7 mouse cellular contexts compared by ENCODE assay signal in genomic region chr1:157411711-157412380, GRCm38 (mm10). TPM values are rescaled to one million over a fixed set of nuclear protein-coding genes. Genes with fewer than 3 reads are reported as not detected.
DNase-seq lines count a peak whose midpoint lies in the region; ATAC-seq and TF ChIP-seq lines count a peak whose summit lies in the region.

No protein-coding gene starts in this region.

- ATAC-seq in hindbrain, postnatal 0 days = peak; percentile 87
- ATAC-seq in megakaryocyte progenitor cell, adult 5-6 weeks (replicated peaks; ENCODE audit: poor library complexity) = peak; percentile 9; the same call in 1 of the 2 replicates

- H3K36me3 ChIP-seq in hindbrain, postnatal 0 days (ENCODE audit: insufficient read depth, low read length) = no peaks in the 10 kb centered on the region

- peak; percentile 53 for DNase-seq in adipocyte (ENCODE audit: low spot score)
- peak; percentile 79 to 83 for DNase-seq in cerebellum, postnatal 25 days
- DNase-seq in frontal cortex, postnatal 36 days (ENCODE audit: low spot score in 2 of 2) = peak; percentile 52 to 58
- peak; percentile 70 for DNase-seq in hindbrain, postnatal 0 days (ENCODE audit: low spot score)
- DNase-seq in left cerebral cortex, postnatal 14 days (ENCODE audit: low spot score in 2 of 2) = peak; percentile 55 to 59
- DNase-seq in right cerebral cortex, postnatal 36 days (ENCODE audit: low spot score in 2 of 2) = peak; percentile 31 to 42

- peak overlapping the region; percentile 83 for H3K4me3 ChIP-seq in hindbrain, postnatal 0 days (ENCODE audit: low read length)

- peak overlapping the region; percentile 75 for H3K9ac ChIP-seq in hindbrain, postnatal 0 days (replicated peaks; ENCODE audit: low read length)

- peak; percentile 42 for TF ChIP-seq CTCF in hindbrain, postnatal 0 days (IDR thresholded peaks at IDR 0.05; ENCODE audit: low read depth)

- H3K27me3 ChIP-seq in hindbrain, postnatal 0 days (ENCODE audit: insufficient read depth, low read length) = no peaks in the 10 kb centered on the region

- H3K4me2 ChIP-seq in hindbrain, postnatal 0 days (ENCODE audit: low read depth, low read length) = peak overlapping the region; percentile 83

- WGBS in hindbrain, postnatal 0 days = 1% methylated on average over 69 of the region's 85 CpGs

- H3K27ac ChIP-seq in hindbrain, postnatal 0 days = peak overlapping the region; percentile 95

- H3K4me1 ChIP-seq in hindbrain, postnatal 0 days (ENCODE audit: insufficient read depth, low read length) = peaks cover 4% of the 10 kb centered on the region; the same call in 1 of the 2 replicates

- intact Hi-C loops in left cerebral cortex, postnatal 14 days (cut with DNase I) = loop anchor here (2.0 to 10.0 kb wide), 3 partner anchors 35 to 267 kb away; no protein-coding TSS in a partner anchor

- H3K9me3 ChIP-seq in hindbrain, postnatal 0 days (ENCODE audit: low read length) = no peaks in the 10 kb centered on the region

RNA-seq across cellular contexts. Expression of gene Rasal2, which starts 0.5 kb away (rescaled TPM):
- total RNA-seq in hindbrain, postnatal 0 days (2014; rRNA removed) = 37.0 TPM in 2 replicates
- polyA plus RNA-seq in hindbrain, postnatal 0 days (2015; fragmentation: Nextera tagmentation; extraction: Ambion mirVana) = 31.3 and 33.7 TPM in 2 replicates
- total RNA-seq in left cerebral cortex, postnatal 14 days (2021) = 10 to 100 TPM; 62.9 to 77.3 TPM
- 1.3 and 3.2 TPM in 2 replicates for total RNA-seq in megakaryocyte progenitor cell, adult 5-6 weeks (2015)
- 1.7 and 2.0 TPM in 2 replicates for total RNA-seq in megakaryocyte progenitor cell, adult 5-6 weeks (2017)

RNA-seq across cellular contexts. Expression of gene Cryzl2, which starts 46.5 kb away (rescaled TPM):
- 11.4 and 12.9 TPM in 2 replicates for total RNA-seq in hindbrain, postnatal 0 days (2014; rRNA removed)
- polyA plus RNA-seq in hindbrain, postnatal 0 days (2015; fragmentation: Nextera tagmentation; extraction: Ambion mirVana) = 10.6 and 11.6 TPM in 2 replicates
- 1 to 10 TPM; 3.0 to 4.8 TPM for total RNA-seq in left cerebral cortex, postnatal 14 days (2021)
- 27.4 and 29.2 TPM in 2 replicates for total RNA-seq in megakaryocyte progenitor cell, adult 5-6 weeks (2015)
- total RNA-seq in megakaryocyte progenitor cell, adult 5-6 weeks (2017) = 12.2 and 18.6 TPM in 2 replicates

Comparison
In these comparisons a context has a peak if more than half of its experiments do, and no peak if none do; other contexts are left out.
1. Peak in every context shown above with its lines: DNase-seq, ATAC-seq, H3K4me3 ChIP-seq and H3K27ac ChIP-seq.